Mouse (Mus musculus) testis, adult 2 months (tissue): ENCODE results near the gene Il12rb2.

ENCODE experiments used
- CTCF ChIP-seq: fragments of 200-500 bp; IDR thresholded peaks from 2 replicates; pipeline ENCODE4 v1.5.1; 2012; ENCODE audit warnings: low read depth, mild to moderate bottlenecking, inconsistent platforms, low read length, moderate library complexity; ENCODE audit not compliant: control insufficient read depth, insufficient read depth, insufficient replicate concordance
- POLR2A ChIP-seq: fragments of 200-500 bp; IDR thresholded peaks from 2 replicates; pipeline ENCODE4 v1.6.1; 2012; ENCODE audit warnings: low read depth, mild to moderate bottlenecking, inconsistent platforms, low read length, moderate library complexity; ENCODE audit not compliant: control insufficient read depth

DNA sequence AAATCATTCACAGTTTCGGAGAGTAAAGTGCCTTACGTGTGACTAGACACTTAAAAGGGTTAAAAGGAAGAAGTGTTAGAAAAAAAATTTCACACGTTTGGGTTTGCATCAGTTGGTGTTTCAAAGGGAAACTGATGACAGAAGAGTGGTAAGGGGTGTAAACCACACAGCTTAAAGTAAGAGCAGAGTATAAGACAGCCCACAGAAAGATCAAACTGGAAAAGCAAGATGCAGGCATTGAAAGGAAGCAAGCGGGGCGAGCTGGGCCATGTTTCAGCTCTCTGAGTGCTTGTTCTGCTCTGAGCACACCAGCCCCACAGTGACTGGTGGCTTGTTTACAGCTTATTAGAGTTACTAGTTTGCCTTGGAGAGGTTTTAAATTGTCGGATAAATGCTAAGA, 27.9 kb downstream of the Il12rb2 start:
- TF ChIP-seq POLR2A (no peak), CTCF (no peak)
